Mouse (Mus musculus): ENCODE results near the gene Sucla2. TPM values are rescaled to one million over a fixed set of nuclear protein-coding genes. Genes with fewer than 3 reads are reported as not detected.
A peak's percentile ranks its signal among the peaks of the same experiment; 100 is the strongest.
"Not testable (repeated sequence)": the region's sequence is repeated elsewhere in the genome, so short reads cannot be mapped to it uniquely, and the experiment has no call there.

The Sucla2 gene
- polyA plus RNA-seq, 1 experiment from 2014 or later: 139 TPM

- 65% methylated on average over 6 of the region's 6 CpGs for WGBS
- ATAC-seq (ENCODE audit: low read depth): no peak
Measured at GRCm38 (mm10) chr14:73543781-73544180, 18.7 kb downstream of the Sucla2 start.

GRCm38 (mm10) chr14:73547034-73547433, 21.9 kb downstream of the Sucla2 start:
- Histone ChIP-seq H3K9ac (replicated peaks; ENCODE audit: low read depth, low read length) (no peak overlapping the region), H3K27ac (ENCODE audit: low read depth, low read length) (no peak overlapping the region), H3K4me2 (ENCODE audit: low read depth, low read length) (no peak overlapping the region), H3K27me3 (ENCODE audit: control insufficient read depth, insufficient read depth, low read length) (no peaks in the 10 kb centered on the region), H3K4me3 (ENCODE audit: low read depth, low read length) (no peak overlapping the region), H3K4me1 (ENCODE audit: control insufficient read depth, insufficient read depth, low read length) (no peaks in the 10 kb centered on the region), H3K36me3 (ENCODE audit: control insufficient read depth, insufficient read depth, low read length) (no peaks in the 10 kb centered on the region), H3K9me3 (ENCODE audit: control insufficient read depth, low read length) (no peaks in the 10 kb centered on the region)
- 79% methylated on average over 4 of the region's 4 CpGs for whole genome bisulfite sequencing
- ATAC-seq (ENCODE audit: low read depth): no peak

More at GRCm38 (mm10) chr14:73543781-73544180, 18.7 kb downstream of the Sucla2 start:
- Histone ChIP-seq H3K9me3 (ENCODE audit: control insufficient read depth, low read length) (no peaks in the 10 kb centered on the region), H3K27me3 (ENCODE audit: control insufficient read depth, insufficient read depth, low read length) (no peaks in the 10 kb centered on the region), H3K4me2 (ENCODE audit: low read depth, low read length) (no peak overlapping the region), H3K36me3 (ENCODE audit: control insufficient read depth, insufficient read depth, low read length) (no peaks in the 10 kb centered on the region), H3K27ac (ENCODE audit: low read depth, low read length) (no peak overlapping the region), H3K9ac (replicated peaks; ENCODE audit: low read depth, low read length) (no peak overlapping the region), H3K4me1 (ENCODE audit: control insufficient read depth, insufficient read depth, low read length) (no peaks in the 10 kb centered on the region), H3K4me3 (ENCODE audit: low read depth, low read length) (no peak overlapping the region)

- no peak within 1 kb of the TSS for H3K4me3 ChIP-seq (ENCODE audit: low read depth, low read length)
- H3K9ac ChIP-seq (replicated peaks; ENCODE audit: low read depth, low read length): no peak within 1 kb of the TSS
- no peaks in the 10 kb centered on the region for H3K36me3 ChIP-seq (ENCODE audit: control insufficient read depth, insufficient read depth, low read length)
- no peaks in the 10 kb centered on the region for H3K9me3 ChIP-seq (ENCODE audit: control insufficient read depth, low read length)
- H3K27ac ChIP-seq (ENCODE audit: low read depth, low read length): no peak within 1 kb of the TSS
- ATAC-seq (ENCODE audit: low read depth): no peak
- 95% methylated on average over 3 of the region's 3 CpGs for WGBS
- H3K27me3 ChIP-seq (ENCODE audit: control insufficient read depth, insufficient read depth, low read length): no peaks in the 10 kb centered on the region
- H3K4me2 ChIP-seq (ENCODE audit: low read depth, low read length): no peak within 1 kb of the TSS
- H3K4me1 ChIP-seq (ENCODE audit: control insufficient read depth, insufficient read depth, low read length): no peaks in the 10 kb centered on the region
Measured at GRCm38 (mm10) chr14:73548051-73548450, 22.9 kb downstream of the Sucla2 start, which contains the start of gene Nudt15. Gene Nudt15 (minus strand): TSS chr14:73548242.

- Histone ChIP-seq H3K4me3 (ENCODE audit: low read depth, low read length) (no peak overlapping the region), H3K27me3 (ENCODE audit: control insufficient read depth, insufficient read depth, low read length) (no peaks in the 10 kb centered on the region), H3K4me1 (ENCODE audit: control insufficient read depth, insufficient read depth, low read length) (peaks cover 6% of the 10 kb centered on the region), H3K4me2 (ENCODE audit: low read depth, low read length) (no peak overlapping the region), H3K9me3 (ENCODE audit: control insufficient read depth, low read length) (no peaks in the 10 kb centered on the region), H3K36me3 (ENCODE audit: control insufficient read depth, insufficient read depth, low read length) (no peaks in the 10 kb centered on the region), H3K9ac (replicated peaks; ENCODE audit: low read depth, low read length) (no peak overlapping the region), H3K27ac (ENCODE audit: low read depth, low read length) (no peak overlapping the region)
- no peak for ATAC-seq (ENCODE audit: low read depth)
- WGBS: 56% methylated on average over 3 of the region's 3 CpGs
Measured at GRCm38 (mm10) chr14:73550291-73550690, 25.2 kb downstream of the Sucla2 start.

GRCm38 (mm10) chr14:73550732-73551131, 25.6 kb downstream of the Sucla2 start:
- H3K9ac ChIP-seq (replicated peaks; ENCODE audit: low read depth, low read length): no peak overlapping the region
- H3K36me3 ChIP-seq (ENCODE audit: control insufficient read depth, insufficient read depth, low read length): no peaks in the 10 kb centered on the region
- WGBS: 42% methylated on average over 8 of the region's 8 CpGs
- H3K27me3 ChIP-seq (ENCODE audit: control insufficient read depth, insufficient read depth, low read length): no peaks in the 10 kb centered on the region
- H3K4me2 ChIP-seq (ENCODE audit: low read depth, low read length): no peak overlapping the region
- H3K9me3 ChIP-seq (ENCODE audit: control insufficient read depth, low read length): no peaks in the 10 kb centered on the region
- H3K4me3 ChIP-seq (ENCODE audit: low read depth, low read length): no peak overlapping the region
- no peak overlapping the region for H3K27ac ChIP-seq (ENCODE audit: low read depth, low read length)
- peaks cover 6% of the 10 kb centered on the region for H3K4me1 ChIP-seq (ENCODE audit: control insufficient read depth, insufficient read depth, low read length)
- no peak for ATAC-seq (ENCODE audit: low read depth)

- Histone ChIP-seq H3K9ac (replicated peaks; ENCODE audit: low read depth, low read length) (no peak overlapping the region), H3K4me3 (ENCODE audit: low read depth, low read length) (no peak overlapping the region), H3K9me3 (ENCODE audit: control insufficient read depth, low read length) (no peaks in the 10 kb centered on the region), H3K36me3 (ENCODE audit: control insufficient read depth, insufficient read depth, low read length) (no peaks in the 10 kb centered on the region), H3K27me3 (ENCODE audit: control insufficient read depth, insufficient read depth, low read length) (no peaks in the 10 kb centered on the region), H3K4me1 (ENCODE audit: control insufficient read depth, insufficient read depth, low read length) (peaks cover 6% of the 10 kb centered on the region), H3K4me2 (ENCODE audit: low read depth, low read length) (no peak overlapping the region), H3K27ac (ENCODE audit: low read depth, low read length) (no peak overlapping the region)
- 83% methylated on average over 6 of the region's 6 CpGs for WGBS
- no peak for ATAC-seq (ENCODE audit: low read depth)
Measured at GRCm38 (mm10) chr14:73551164-73551563, 26.0 kb downstream of the Sucla2 start.

- Histone ChIP-seq H3K9ac (replicated peaks; ENCODE audit: low read depth, low read length) (peak overlapping the region; percentile 92), H3K4me3 (ENCODE audit: low read depth, low read length) (peak overlapping the region; percentile 85), H3K27me3 (ENCODE audit: control insufficient read depth, insufficient read depth, low read length) (no peaks in the 10 kb centered on the region), H3K27ac (ENCODE audit: low read depth, low read length) (peak overlapping the region; percentile 60), H3K36me3 (ENCODE audit: control insufficient read depth, insufficient read depth, low read length) (no peaks in the 10 kb centered on the region), H3K4me1 (ENCODE audit: control insufficient read depth, insufficient read depth, low read length) (peaks cover 6% of the 10 kb centered on the region), H3K9me3 (ENCODE audit: control insufficient read depth, low read length) (no peaks in the 10 kb centered on the region), H3K4me2 (ENCODE audit: low read depth, low read length) (peak overlapping the region; percentile 77)
- ATAC-seq (ENCODE audit: low read depth): peak; percentile 96
- 4% methylated on average over 61 of the region's 61 CpGs for WGBS
Measured at GRCm38 (mm10) chr14:73552341-73553121, 27.4 kb downstream of the Sucla2 start.

GRCm38 (mm10) chr14:73553122-73553696, 28.1 kb downstream of the Sucla2 start:
- peaks cover 6% of the 10 kb centered on the region for H3K4me1 ChIP-seq (ENCODE audit: control insufficient read depth, insufficient read depth, low read length)
- H3K9ac ChIP-seq (replicated peaks; ENCODE audit: low read depth, low read length): peak overlapping the region; percentile 92
- peak overlapping the region; percentile 60 for H3K27ac ChIP-seq (ENCODE audit: low read depth, low read length)
- H3K27me3 ChIP-seq (ENCODE audit: control insufficient read depth, insufficient read depth, low read length): no peaks in the 10 kb centered on the region
- no peak; the same call in none of the 2 replicates for ATAC-seq (ENCODE audit: low read depth)
- under 1% methylated on average over 10 of the region's 10 CpGs for WGBS
- peak overlapping the region; percentile 77 for H3K4me2 ChIP-seq (ENCODE audit: low read depth, low read length)
- H3K36me3 ChIP-seq (ENCODE audit: control insufficient read depth, insufficient read depth, low read length): no peaks in the 10 kb centered on the region
- peak overlapping the region; percentile 85 for H3K4me3 ChIP-seq (ENCODE audit: low read depth, low read length)
- no peaks in the 10 kb centered on the region for H3K9me3 ChIP-seq (ENCODE audit: control insufficient read depth, low read length)

- not testable (repeated sequence) for H3K4me2 ChIP-seq (ENCODE audit: low read depth, low read length); H3K9ac ChIP-seq (replicated peaks; ENCODE audit: low read depth, low read length); H3K9me3 ChIP-seq (ENCODE audit: control insufficient read depth, low read length); H3K27me3 ChIP-seq (ENCODE audit: control insufficient read depth, insufficient read depth, low read length); H3K36me3 ChIP-seq (ENCODE audit: control insufficient read depth, insufficient read depth, low read length); H3K4me1 ChIP-seq (ENCODE audit: control insufficient read depth, insufficient read depth, low read length); H3K4me3 ChIP-seq (ENCODE audit: low read depth, low read length); ATAC-seq (ENCODE audit: low read depth); H3K27ac ChIP-seq (ENCODE audit: low read depth, low read length)
- WGBS: 96% methylated on average over 4 of the region's 4 CpGs
Measured at GRCm38 (mm10) chr14:73569831-73570230, 44.7 kb downstream of the Sucla2 start.
